Mouse (Mus musculus) limb, embryonic 11.5 days (tissue): ENCODE results near the gene Vmn1r21. TPM values are rescaled to one million over a fixed set of nuclear protein-coding genes. Genes with fewer than 3 reads are reported as not detected.

Source experiments
- ATAC-seq: fragments of 200-750 bp; cut with Nextera tagmentation; 2 replicates; pipeline ENCODE4 v1.8.0; 2017; ENCODE audit warnings: low read depth; ENCODE audit not compliant: insufficient number of reproducible peaks, low FRiP score, low TSS enrichment
- DNase-seq: peaks from one replicate; pipeline ENCODE4 v3.0.0-alpha.2; 2015; ENCODE audit warnings: low spot score
- H3K27ac ChIP-seq: fragments of 300-500 bp; sonication (generic); replicated peaks from 2 replicates; pipeline ENCODE4 v1.5.1; 2014; ENCODE audit warnings: low read depth, mild to moderate bottlenecking, low read length
- H3K27me3 ChIP-seq: fragments of 300-500 bp; sonication (generic); 2 replicates; pipeline ENCODE4 v1.6.1; 2014; ENCODE audit warnings: mild to moderate bottlenecking, low read length, mixed read lengths; ENCODE audit not compliant: control insufficient read depth, insufficient read depth
- H3K36me3 ChIP-seq: fragments of 300-500 bp; sonication (generic); 2 replicates; pipeline ENCODE4 v1.6.1; 2014; ENCODE audit warnings: mild to moderate bottlenecking, low read length, moderate library complexity, mixed read lengths; ENCODE audit not compliant: control insufficient read depth, insufficient read depth
- H3K4me1 ChIP-seq: fragments of 300-500 bp; sonication (generic); 2 replicates; pipeline ENCODE4 v1.6.1; 2014; ENCODE audit warnings: low read length, mixed read lengths; ENCODE audit not compliant: control insufficient read depth, insufficient read depth
- H3K4me2 ChIP-seq: fragments of 300-500 bp; sonication (generic); 2 replicates; pipeline ENCODE4 v1.6.1; 2014; ENCODE audit warnings: low read depth, mild to moderate bottlenecking, moderate library complexity; ENCODE audit not compliant: severe bottlenecking
- H3K4me3 ChIP-seq: fragments of 300-500 bp; sonication (generic); 2 replicates; pipeline ENCODE4 v1.5.1; 2014; ENCODE audit warnings: low read depth, low read length
- H3K9ac ChIP-seq: fragments of 300-500 bp; sonication (generic); 2 replicates; pipeline ENCODE4 v1.6.1; 2014; ENCODE audit warnings: mild to moderate bottlenecking, low read length
- H3K9me3 ChIP-seq: fragments of 300-500 bp; sonication (generic); 2 replicates; pipeline ENCODE4 v1.6.1; 2016; ENCODE audit warnings: low read length; ENCODE audit not compliant: control insufficient read depth
- WGBS: fragments of 180-500 bp; shearing (Covaris S2); extraction: QIAGEN DNeasy Blood & Tissue Kit; methylation state at CpG from one replicate; pipeline ENCODE4 v1.1.7; 2014; 5-methylcytosine and 5-hydroxymethylcytosine counted together
- polyA plus RNA-seq: library from polyadenylated mRNA; unstranded; fragments of >200 nt; fragmentation: Nextera tagmentation; extraction: Ambion mirVana; gene quantifications from 2 replicates; pipeline ENCODE4 v1.2.1, GENCODE M21; 2014

Vmn1r21 gene
- polyA plus RNA-seq, 1 experiment from 2014 or later = not detected

GRCm38 (mm10) chr6:57822648-57823410 is 27.3 kb downstream of the Vmn1r21 start:
- peak overlapping the region; percentile 35; the same call in 1 of the 2 replicates for H3K4me2 ChIP-seq
- WGBS = 71% methylated on average over 5 of the region's 5 CpGs
- H3K27ac ChIP-seq = no peak overlapping the region
- ATAC-seq (peak; percentile 88), DNase-seq (peak; percentile 47)
- H3K27me3 ChIP-seq = no peaks in the 10 kb centered on the region
- no peak overlapping the region for H3K9ac ChIP-seq
- H3K9me3 ChIP-seq = no peaks in the 10 kb centered on the region
- H3K4me3 ChIP-seq = no peak overlapping the region
- H3K4me1 ChIP-seq = peaks cover 3% of the 10 kb centered on the region; the same call in 1 of the 2 replicates
- H3K36me3 ChIP-seq = no peaks in the 10 kb centered on the region

- Histone ChIP-seq H3K4me1 (no peaks in the 10 kb centered on the region), H3K4me3 (no peak overlapping the region), H3K4me2 (no peak overlapping the region), H3K9me3 (no peaks in the 10 kb centered on the region), H3K27ac (no peak overlapping the region), H3K36me3 (no peaks in the 10 kb centered on the region), H3K27me3 (no peaks in the 10 kb centered on the region), H3K9ac (no peak overlapping the region)
- DNase-seq (no peak), ATAC-seq (no peak)
- WGBS = 91% methylated on average over 2 of the region's 2 CpGs
Measured at GRCm38 (mm10) chr6:57814436-57814940, 35.7 kb downstream of the Vmn1r21 start.

- Histone ChIP-seq H3K4me2 (no peak overlapping the region), H3K27ac (no peak overlapping the region), H3K9me3 (no peaks in the 10 kb centered on the region), H3K9ac (no peak overlapping the region), H3K4me1 (no peaks in the 10 kb centered on the region), H3K36me3 (no peaks in the 10 kb centered on the region), H3K4me3 (no peak overlapping the region), H3K27me3 (no peaks in the 10 kb centered on the region)
- DNase-seq (no peak), ATAC-seq (no peak)
- 90% methylated on average over 3 of the region's 3 CpGs for WGBS
Measured at GRCm38 (mm10) chr6:57811748-57812730, 38.1 kb downstream of the Vmn1r21 start.

GRCm38 (mm10) chr6:57805218-57806069 is 44.7 kb downstream of the Vmn1r21 start:
- Histone ChIP-seq H3K9ac (no peak overlapping the region), H3K9me3 (no peaks in the 10 kb centered on the region), H3K4me3 (no peak overlapping the region), H3K27ac (no peak overlapping the region), H3K4me2 (no peak overlapping the region), H3K36me3 (no peaks in the 10 kb centered on the region), H3K27me3 (no peaks in the 10 kb centered on the region), H3K4me1 (no peaks in the 10 kb centered on the region)
- DNase-seq (no peak), ATAC-seq (no peak)
- WGBS = 90% methylated on average over 5 of the region's 5 CpGs

GRCm38 (mm10) chr6:57803130-57803529 is 47.0 kb downstream of the Vmn1r21 start:
- no peak for DNase-seq
- no peaks in the 10 kb centered on the region for H3K4me1 ChIP-seq
- H3K4me3 ChIP-seq = no peak overlapping the region
- 83% methylated on average over 2 of the region's 2 CpGs for WGBS
- no peak for ATAC-seq
- H3K27ac ChIP-seq = no peak overlapping the region
- H3K4me2 ChIP-seq = no peak overlapping the region
- H3K36me3 ChIP-seq = no peaks in the 10 kb centered on the region
- no peaks in the 10 kb centered on the region for H3K9me3 ChIP-seq
- H3K9ac ChIP-seq = no peak overlapping the region
- H3K27me3 ChIP-seq = no peaks in the 10 kb centered on the region

- Histone ChIP-seq H3K36me3 (no peaks in the 10 kb centered on the region), H3K27me3 (no peaks in the 10 kb centered on the region), H3K4me1 (no peaks in the 10 kb centered on the region), H3K9ac (no peak overlapping the region), H3K27ac (no peak overlapping the region), H3K9me3 (no peaks in the 10 kb centered on the region), H3K4me3 (no peak overlapping the region), H3K4me2 (no peak overlapping the region)
- 84% methylated on average over 1 of the region's 1 CpGs for WGBS
- DNase-seq = no peak
- ATAC-seq = no peak
Measured at GRCm38 (mm10) chr6:57798986-57799385, 51.2 kb downstream of the Vmn1r21 start.

- Histone ChIP-seq H3K4me1 (no peaks in the 10 kb centered on the region), H3K4me2 (no peak overlapping the region), H3K36me3 (no peaks in the 10 kb centered on the region), H3K9me3 (no peaks in the 10 kb centered on the region), H3K9ac (no peak overlapping the region), H3K27me3 (no peaks in the 10 kb centered on the region), H3K27ac (no peak overlapping the region), H3K4me3 (no peak overlapping the region)
- DNase-seq = no peak
- 87% methylated on average over 3 of the region's 3 CpGs for WGBS
- no peak for ATAC-seq
Measured at GRCm38 (mm10) chr6:57796853-57797423, 53.2 kb downstream of the Vmn1r21 start.
